Mouse (Mus musculus) hindbrain, embryonic 10.5 days (tissue): ENCODE data around the gene Zfp287. TPM values are rescaled to one million over a fixed set of nuclear protein-coding genes. Genes with fewer than 3 reads are reported as not detected.

Experiments used
- DNase-seq: peaks from one replicate; pipeline ENCODE4 v3.0.0-alpha.2; 2017; ENCODE audit warnings: low spot score
- H3K27ac ChIP-seq: fragments of 300-500 bp; sonication (generic); 2 replicates; pipeline ENCODE4 v1.5.1; 2016; ENCODE audit warnings: mild to moderate bottlenecking, moderate library complexity
- H3K27me3 ChIP-seq: fragments of 300-500 bp; sonication (generic); 2 replicates; pipeline ENCODE4 v1.6.1; 2016; ENCODE audit warnings: mild to moderate bottlenecking; ENCODE audit not compliant: poor library complexity, insufficient read depth, severe bottlenecking
- H3K36me3 ChIP-seq: fragments of 300-500 bp; sonication (generic); 2 replicates; pipeline ENCODE4 v1.6.1; 2016; ENCODE audit warnings: mild to moderate bottlenecking, moderate library complexity
- H3K4me1 ChIP-seq: fragments of 300-500 bp; sonication (generic); replicated peaks from 2 replicates; pipeline ENCODE4 v1.6.1; 2016; ENCODE audit warnings: mild to moderate bottlenecking
- H3K4me3 ChIP-seq: fragments of 300-500 bp; sonication (generic); 2 replicates; pipeline ENCODE4 v1.5.1; 2016; ENCODE audit warnings: mild to moderate bottlenecking, moderate library complexity
- H3K9me3 ChIP-seq: fragments of 300-500 bp; sonication (generic); 2 replicates; pipeline ENCODE4 v1.6.1; 2016; ENCODE audit warnings: mild to moderate bottlenecking, moderate library complexity
- WGBS: fragments of 180-500 bp; shearing (Covaris S2); methylation state at CpG from one replicate; pipeline ENCODE4 v1.1.7; 2016; 5-methylcytosine and 5-hydroxymethylcytosine counted together
- polyA plus RNA-seq: library from polyadenylated mRNA; unstranded; fragments of >200 nt; fragmentation: Nextera tagmentation; extraction: Ambion mirVana; gene quantifications from 2 replicates; pipeline ENCODE4 v1.2.1, GENCODE M21; 2016

Zfp287 gene
- polyA plus RNA-seq, 1 experiment from 2014 or later, result 13.4 TPM

- no peaks in the 10 kb centered on the region for H3K36me3 ChIP-seq
- DNase-seq, result peak; percentile 67
- peak overlapping the region; percentile 54 for H3K4me3 ChIP-seq
- 4% methylated on average over 27 of the region's 27 CpGs for WGBS
- H3K27me3 ChIP-seq, result peaks cover 34% of the 10 kb centered on the region
- no peak overlapping the region for H3K27ac ChIP-seq
- H3K4me1 ChIP-seq, result peaks cover 10% of the 10 kb centered on the region; the same call in 1 of the 2 replicates
- no peaks in the 10 kb centered on the region for H3K9me3 ChIP-seq
These were observed 14.4 kb upstream of the Zfp287 start for GRCm38 (mm10) chr11:62746001-62746533.

GRCm38 (mm10) chr11:62744103-62744502 lies 12.4 kb upstream of the Zfp287 start:
- no peak overlapping the region for H3K4me3 ChIP-seq
- peaks cover 29% of the 10 kb centered on the region for H3K27me3 ChIP-seq
- no peaks in the 10 kb centered on the region for H3K36me3 ChIP-seq
- H3K9me3 ChIP-seq, result no peaks in the 10 kb centered on the region
- H3K4me1 ChIP-seq, result peaks cover 10% of the 10 kb centered on the region; the same call in 1 of the 2 replicates
- DNase-seq, result peak; percentile 69
- no peak overlapping the region for H3K27ac ChIP-seq
- WGBS, result 49% methylated on average over 5 of the region's 5 CpGs

GRCm38 (mm10) chr11:62742261-62742957 lies 10.7 kb upstream of the Zfp287 start:
- Histone ChIP-seq H3K27ac (no peak overlapping the region), H3K4me1 (peaks cover 10% of the 10 kb centered on the region; the same call in 1 of the 2 replicates), H3K4me3 (no peak overlapping the region), H3K36me3 (no peaks in the 10 kb centered on the region), H3K9me3 (no peaks in the 10 kb centered on the region), H3K27me3 (peaks cover 16% of the 10 kb centered on the region)
- 76% methylated on average over 10 of the region's 10 CpGs for WGBS
- no peak for DNase-seq

- DNase-seq, result no peak
- H3K36me3 ChIP-seq, result no peaks in the 10 kb centered on the region
- 88% methylated on average over 2 of the region's 2 CpGs for WGBS
- no peak overlapping the region for H3K4me3 ChIP-seq
- H3K9me3 ChIP-seq, result no peaks in the 10 kb centered on the region
- H3K27me3 ChIP-seq, result peaks cover 6% of the 10 kb centered on the region
- no peak overlapping the region for H3K27ac ChIP-seq
- peaks cover 7% of the 10 kb centered on the region; the same call in 1 of the 2 replicates for H3K4me1 ChIP-seq
These were observed 9.5 kb upstream of the Zfp287 start for GRCm38 (mm10) chr11:62741186-62741585.

- H3K4me1 ChIP-seq, result peaks cover 21% of the 10 kb centered on the region
- WGBS, result 83% methylated on average over 3 of the region's 3 CpGs
- DNase-seq, result no peak
- H3K27ac ChIP-seq, result no peak overlapping the region
- H3K36me3 ChIP-seq, result peaks cover 13% of the 10 kb centered on the region
- no peaks in the 10 kb centered on the region for H3K9me3 ChIP-seq
- H3K27me3 ChIP-seq, result no peaks in the 10 kb centered on the region
- H3K4me3 ChIP-seq, result no peak overlapping the region
These were observed 960 bp upstream of the Zfp287 start for GRCm38 (mm10) chr11:62732665-62733064.

GRCm38 (mm10) chr11:62732022-62732387 lies 300 bp upstream of the Zfp287 start:
- 11% methylated on average over 5 of the region's 5 CpGs for WGBS
- DNase-seq, result no peak
- Histone ChIP-seq H3K36me3 (peaks cover 20% of the 10 kb centered on the region), H3K27ac (peak overlapping the region; percentile 97), H3K4me1 (peaks cover 21% of the 10 kb centered on the region), H3K9me3 (no peaks in the 10 kb centered on the region), H3K4me3 (peak overlapping the region; percentile 81), H3K27me3 (no peaks in the 10 kb centered on the region)

GRCm38 (mm10) chr11:62728276-62728675 lies 3.4 kb downstream of the Zfp287 start:
- H3K27ac ChIP-seq, result no peak overlapping the region
- H3K9me3 ChIP-seq, result no peaks in the 10 kb centered on the region
- H3K4me3 ChIP-seq, result no peak overlapping the region
- no peak for DNase-seq
- WGBS, result 95% methylated on average over 8 of the region's 8 CpGs
- H3K36me3 ChIP-seq, result peaks cover 54% of the 10 kb centered on the region
- H3K4me1 ChIP-seq, result peaks cover 21% of the 10 kb centered on the region
- H3K27me3 ChIP-seq, result no peaks in the 10 kb centered on the region

- no peak overlapping the region for H3K27ac ChIP-seq
- DNase-seq, result no peak
- H3K9me3 ChIP-seq, result no peaks in the 10 kb centered on the region
- 89% methylated on average over 5 of the region's 5 CpGs for WGBS
- H3K27me3 ChIP-seq, result no peaks in the 10 kb centered on the region
- H3K4me1 ChIP-seq, result no peaks in the 10 kb centered on the region
- no peak overlapping the region for H3K4me3 ChIP-seq
- peaks cover 58% of the 10 kb centered on the region for H3K36me3 ChIP-seq
These were observed 21.0 kb downstream of the Zfp287 start for GRCm38 (mm10) chr11:62710657-62711056.

- 85% methylated on average over 7 of the region's 7 CpGs for WGBS
- Histone ChIP-seq H3K9me3 (no peaks in the 10 kb centered on the region), H3K27me3 (no peaks in the 10 kb centered on the region), H3K4me3 (no peak overlapping the region), H3K36me3 (peaks cover 37% of the 10 kb centered on the region), H3K27ac (no peak overlapping the region), H3K4me1 (no peaks in the 10 kb centered on the region)
- no peak for DNase-seq
These were observed 23.5 kb downstream of the Zfp287 start for GRCm38 (mm10) chr11:62708252-62708651.

- peaks cover 19% of the 10 kb centered on the region for H3K36me3 ChIP-seq
- H3K4me3 ChIP-seq, result no peak overlapping the region
- H3K4me1 ChIP-seq, result no peaks in the 10 kb centered on the region
- H3K27me3 ChIP-seq, result no peaks in the 10 kb centered on the region
- WGBS, result 93% methylated on average over 2 of the region's 2 CpGs
- H3K9me3 ChIP-seq, result no peaks in the 10 kb centered on the region
- H3K27ac ChIP-seq, result no peak overlapping the region
- DNase-seq, result no peak
These were observed 25.6 kb downstream of the Zfp287 start for GRCm38 (mm10) chr11:62706141-62706540.

GRCm38 (mm10) chr11:62701218-62701617 lies 30.5 kb downstream of the Zfp287 start:
- WGBS, result 95% methylated on average over 1 of the region's 1 CpGs
- Histone ChIP-seq H3K27me3 (no peaks in the 10 kb centered on the region), H3K36me3 (no peaks in the 10 kb centered on the region), H3K4me3 (no peak overlapping the region), H3K4me1 (no peaks in the 10 kb centered on the region), H3K9me3 (no peaks in the 10 kb centered on the region), H3K27ac (no peak overlapping the region)
- no peak for DNase-seq

- Histone ChIP-seq H3K27me3 (no peaks in the 10 kb centered on the region), H3K36me3 (no peaks in the 10 kb centered on the region), H3K4me3 (no peak overlapping the region), H3K4me1 (no peaks in the 10 kb centered on the region), H3K27ac (no peak overlapping the region), H3K9me3 (no peaks in the 10 kb centered on the region)
- DNase-seq, result no peak
- WGBS, result 65% methylated on average over 4 of the region's 4 CpGs
These were observed 32.0 kb downstream of the Zfp287 start for GRCm38 (mm10) chr11:62699749-62700148.

GRCm38 (mm10) chr11:62695126-62695525 lies 36.6 kb downstream of the Zfp287 start:
- no peaks in the 10 kb centered on the region for H3K27me3 ChIP-seq
- H3K9me3 ChIP-seq, result no peaks in the 10 kb centered on the region
- WGBS, result 91% methylated on average over 8 of the region's 8 CpGs
- H3K36me3 ChIP-seq, result no peaks in the 10 kb centered on the region
- H3K4me1 ChIP-seq, result no peaks in the 10 kb centered on the region
- DNase-seq, result no peak
- no peak overlapping the region for H3K4me3 ChIP-seq
- no peak overlapping the region for H3K27ac ChIP-seq
